Mouse (Mus musculus): Measurements from ENCODE around the gene Grid1. TPM values are rescaled to one million over a fixed set of nuclear protein-coding genes. Genes with fewer than 3 reads are reported as not detected.

Grid1 gene
- total RNA-seq (2021): not detected
- long read RNA-seq, experiment 1: 0 reads
- long read RNA-seq, experiment 2: 0 reads

- intact Hi-C loops (cut with DNase I): no loop called here
- DNase-seq: peak in 1 of 2 experiments; percentile 11
Observed at GRCm38 (mm10) chr14:34819919-34820652, at the start of gene Grid1. Gene Grid1, plus strand, starts transcription at chr14:34820108.

GRCm38 (mm10) chr14:34770467-34770866 lies 49.4 kb upstream of the Grid1 start:
- intact Hi-C loops (cut with DNase I): loop anchor here (10.0 kb wide), 1 partner anchor 356 kb away; no protein-coding TSS in a partner anchor
- DNase-seq: no peak

GRCm38 (mm10) chr14:34771601-34772000 lies 48.3 kb upstream of the Grid1 start:
- intact Hi-C loops (cut with DNase I): loop anchor here (10.0 kb wide), 1 partner anchor 357 kb away; no protein-coding TSS in a partner anchor
- DNase-seq: no peak

GRCm38 (mm10) chr14:34772132-34772531 lies 47.8 kb upstream of the Grid1 start:
- no peak for DNase-seq
- intact Hi-C loops (cut with DNase I): loop anchor here (10.0 kb wide), 1 partner anchor 357 kb away; no protein-coding TSS in a partner anchor

- intact Hi-C loops (cut with DNase I): loop anchor here (10.0 kb wide), 1 partner anchor 359 kb away; no protein-coding TSS in a partner anchor
- DNase-seq: no peak
Observed at GRCm38 (mm10) chr14:34773681-34774080, 46.2 kb upstream of the Grid1 start.

GRCm38 (mm10) chr14:34774231-34774630 lies 45.7 kb upstream of the Grid1 start:
- no peak for DNase-seq
- intact Hi-C loops (cut with DNase I): loop anchor here (10.0 kb wide), 1 partner anchor 359 kb away; no protein-coding TSS in a partner anchor

GRCm38 (mm10) chr14:34776719-34777385 lies 43.1 kb upstream of the Grid1 start:
- intact Hi-C loops (cut with DNase I): loop anchor here (10.0 kb wide), 1 partner anchor 362 kb away; no protein-coding TSS in a partner anchor
- no peak for DNase-seq

- intact Hi-C loops (cut with DNase I): loop anchor here (1.0 to 10.0 kb wide), 2 partner anchors 162 to 363 kb away; no protein-coding TSS in a partner anchor
- peak; percentile 29 to 63 for DNase-seq
Observed at GRCm38 (mm10) chr14:34777810-34778209, 42.1 kb upstream of the Grid1 start.

- no peak for DNase-seq
- intact Hi-C loops (cut with DNase I): loop anchor here (1.0 to 10.0 kb wide), 2 partner anchors 162 to 364 kb away; no protein-coding TSS in a partner anchor
Observed at GRCm38 (mm10) chr14:34778760-34779159, 41.1 kb upstream of the Grid1 start.

- no peak for DNase-seq
- intact Hi-C loops (cut with DNase I): no loop called here
Observed at GRCm38 (mm10) chr14:34793406-34794037, 26.4 kb upstream of the Grid1 start.

GRCm38 (mm10) chr14:34810763-34811489 lies 9.0 kb upstream of the Grid1 start:
- intact Hi-C loops (cut with DNase I): loop anchor here (2.0 to 5.0 kb wide), 3 partner anchors 300 to 1401 kb away; no protein-coding TSS in a partner anchor
- peak; percentile 74 to 84 for DNase-seq

GRCm38 (mm10) chr14:34811490-34811808 lies 8.5 kb upstream of the Grid1 start:
- intact Hi-C loops (cut with DNase I): loop anchor here (2.0 to 5.0 kb wide), 3 partner anchors 299 to 1401 kb away; no protein-coding TSS in a partner anchor

GRCm38 (mm10) chr14:34816301-34816700 lies 3.6 kb upstream of the Grid1 start:
- DNase-seq: peak in 1 of 2 experiments; percentile 33
- intact Hi-C loops (cut with DNase I): loop anchor here (2.0 kb wide), 1 partner anchor 292 kb away; no protein-coding TSS in a partner anchor

More at GRCm38 (mm10) chr14:34811490-34811808, 8.5 kb upstream of the Grid1 start:
- no peak for DNase-seq

GRCm38 (mm10) chr14:34818387-34818980 lies 1.4 kb upstream of the Grid1 start:
- DNase-seq: no peak
- intact Hi-C loops (cut with DNase I): no loop called here

- peak; percentile 13 to 14 for DNase-seq
- intact Hi-C loops (cut with DNase I): no loop called here
Observed at GRCm38 (mm10) chr14:34819121-34819918, 588 bp upstream of the Grid1 start.

GRCm38 (mm10) chr14:34820653-34821005 lies 721 bp downstream of the Grid1 start:
- no peak for DNase-seq
- intact Hi-C loops (cut with DNase I): no loop called here

- intact Hi-C loops (cut with DNase I): no loop called here
- no peak for DNase-seq
Observed at GRCm38 (mm10) chr14:34821131-34821790, 1.4 kb downstream of the Grid1 start.

GRCm38 (mm10) chr14:34823136-34823535 lies 3.2 kb downstream of the Grid1 start:
- DNase-seq: peak in 1 of 2 experiments; percentile 43
- intact Hi-C loops (cut with DNase I): no loop called here

Data from heart, postnatal 14 days (tissue).